Mouse (Mus musculus) hindbrain, postnatal 0 days (tissue): ENCODE results near the gene Grin2b. TPM values are rescaled to one million over a fixed set of nuclear protein-coding genes. Genes with fewer than 3 reads are reported as not detected.
A peak's percentile ranks its signal among the peaks of the same experiment; 100 is the strongest.

Source experiments
- ATAC-seq: fragments of 200-750 bp; cut with Nextera tagmentation; 2 replicates; pipeline ENCODE4 v1.8.0; 2017; ENCODE audit warnings: mild to moderate bottlenecking, moderate TSS enrichment, moderate library complexity
- DNase-seq: peaks from one replicate; pipeline ENCODE4 v3.0.0-alpha.2; 2015; ENCODE audit warnings: low spot score
- H3K27ac ChIP-seq: fragments of 300-500 bp; sonication (generic); 2 replicates; pipeline ENCODE4 v1.5.1; 2014; ENCODE audit warnings: mild to moderate bottlenecking
- H3K27me3 ChIP-seq: fragments of 300-500 bp; sonication (generic); 2 replicates; pipeline ENCODE4 v1.6.1; 2014; ENCODE audit warnings: low read length, mixed read lengths; ENCODE audit not compliant: insufficient read depth
- H3K36me3 ChIP-seq: fragments of 300-500 bp; sonication (generic); 2 replicates; pipeline ENCODE4 v1.6.1; 2014; ENCODE audit warnings: low read length, mixed read lengths; ENCODE audit not compliant: insufficient read depth
- H3K4me1 ChIP-seq: fragments of 300-500 bp; sonication (generic); 2 replicates; pipeline ENCODE4 v1.6.1; 2014; ENCODE audit warnings: antibody characterized with exemption, low read length, mixed read lengths; ENCODE audit not compliant: insufficient read depth
- H3K4me2 ChIP-seq: fragments of 300-500 bp; sonication (generic); 2 replicates; pipeline ENCODE4 v1.6.1; 2014; ENCODE audit warnings: low read depth, mild to moderate bottlenecking, low read length, moderate library complexity, mixed read lengths
- H3K4me3 ChIP-seq: fragments of 300-500 bp; sonication (generic); 2 replicates; pipeline ENCODE4 v1.5.1; 2014; ENCODE audit warnings: low read length
- H3K9ac ChIP-seq: fragments of 300-500 bp; sonication (generic); replicated peaks from 2 replicates; pipeline ENCODE4 v1.6.1; 2014; ENCODE audit warnings: mild to moderate bottlenecking, low read length, moderate library complexity, mixed read lengths
- H3K9me3 ChIP-seq: fragments of 300-500 bp; sonication (generic); 2 replicates; pipeline ENCODE4 v1.6.1; 2016; ENCODE audit warnings: low read length, mixed read lengths
- CTCF ChIP-seq: IDR thresholded peaks from 2 replicates; pipeline ENCODE4 v1.5.1; 2016; ENCODE audit warnings: antibody characterized with exemption, control low read depth, low read depth
- WGBS: fragments of 180-500 bp; shearing (Covaris S2); extraction: QIAGEN DNeasy Blood & Tissue Kit; methylation state at CpG from one replicate; pipeline ENCODE4 v1.1.7; 2014; 5-methylcytosine and 5-hydroxymethylcytosine counted together
- polyA plus RNA-seq: library from polyadenylated mRNA; unstranded; fragments of >200 nt; fragmentation: Nextera tagmentation; extraction: Ambion mirVana; gene quantifications from 2 replicates; pipeline ENCODE4 v1.2.1, GENCODE M21; 2015
- total RNA-seq: library from RNA; depleted of rRNA; stranded (reverse); fragments of >200 nt; gene quantifications from 2 replicates; pipeline ENCODE4 v1.2.3, GENCODE M21; 2014

Gene Grin2b
- total and polyA plus RNA-seq, 2 experiments from 2014 or later: 55.1 to 67.0 TPM

- Histone ChIP-seq H3K4me2 (no peak overlapping the region), H3K4me3 (no peak overlapping the region), H3K4me1 (peaks cover 13% of the 10 kb centered on the region), H3K27ac (no peak overlapping the region; the same call in 1 of the 2 replicates), H3K9me3 (no peaks in the 10 kb centered on the region), H3K9ac (no peak overlapping the region), H3K27me3 (no peaks in the 10 kb centered on the region), H3K36me3 (no peaks in the 10 kb centered on the region)
- TF ChIP-seq CTCF: no peak
- DNase-seq (no peak), ATAC-seq (no peak)
- 36% methylated on average over 5 of the region's 5 CpGs for WGBS
Observed at GRCm38 (mm10) chr6:135863965-135864364, 309.3 kb downstream of the Grin2b start.

- no peak overlapping the region for H3K9ac ChIP-seq
- no peaks in the 10 kb centered on the region for H3K36me3 ChIP-seq
- no peak overlapping the region for H3K4me3 ChIP-seq
- 0 out of 2 replicates have a peak overlapping the region, but pooled peaks have one; percentile 45 for H3K27ac ChIP-seq
- H3K9me3 ChIP-seq: no peaks in the 10 kb centered on the region
- no peaks in the 10 kb centered on the region for H3K27me3 ChIP-seq
- WGBS: 22% methylated on average over 8 of the region's 8 CpGs
- H3K4me2 ChIP-seq: peak overlapping the region; percentile 2; the same call in 1 of the 2 replicates
- TF ChIP-seq CTCF: no peak
- ATAC-seq (peak; percentile 88), DNase-seq (peak; percentile 75)
- H3K4me1 ChIP-seq: peaks cover 13% of the 10 kb centered on the region
Observed at GRCm38 (mm10) chr6:135859502-135859901, 313.8 kb downstream of the Grin2b start.

- Histone ChIP-seq H3K4me3 (no peak overlapping the region), H3K27ac (no peak overlapping the region), H3K9ac (no peak overlapping the region), H3K4me2 (no peak overlapping the region), H3K9me3 (no peaks in the 10 kb centered on the region), H3K27me3 (no peaks in the 10 kb centered on the region), H3K36me3 (no peaks in the 10 kb centered on the region), H3K4me1 (no peaks in the 10 kb centered on the region)
- TF ChIP-seq CTCF: no peak
- DNase-seq: no peak
- ATAC-seq: no peak
- 20% methylated on average over 8 of the region's 8 CpGs for WGBS
Observed at GRCm38 (mm10) chr6:135854173-135854591, 319.1 kb downstream of the Grin2b start.

GRCm38 (mm10) chr6:135843755-135844154 is 329.6 kb downstream of the Grin2b start:
- ATAC-seq: no peak
- no peaks in the 10 kb centered on the region for H3K27me3 ChIP-seq
- no peak overlapping the region for H3K4me3 ChIP-seq
- no peaks in the 10 kb centered on the region for H3K36me3 ChIP-seq
- no peaks in the 10 kb centered on the region for H3K9me3 ChIP-seq
- H3K4me1 ChIP-seq: no peaks in the 10 kb centered on the region
- WGBS: 81% methylated on average over 3 of the region's 3 CpGs
- H3K9ac ChIP-seq: no peak overlapping the region
- H3K27ac ChIP-seq: no peak overlapping the region
- no peak overlapping the region for H3K4me2 ChIP-seq
- no peak for TF ChIP-seq CTCF
- no peak for DNase-seq

GRCm38 (mm10) chr6:135836353-135836752 is 337.0 kb downstream of the Grin2b start:
- ATAC-seq (no peak), DNase-seq (no peak)
- Histone ChIP-seq H3K4me1 (no peaks in the 10 kb centered on the region), H3K9me3 (no peaks in the 10 kb centered on the region), H3K27ac (no peak overlapping the region), H3K4me3 (no peak overlapping the region), H3K4me2 (no peak overlapping the region), H3K27me3 (no peaks in the 10 kb centered on the region), H3K36me3 (no peaks in the 10 kb centered on the region), H3K9ac (no peak overlapping the region)
- no peak for TF ChIP-seq CTCF
- 91% methylated on average over 4 of the region's 4 CpGs for WGBS

GRCm38 (mm10) chr6:135833542-135833941 is 339.8 kb downstream of the Grin2b start:
- no peak for ATAC-seq
- peak; percentile 47 for TF ChIP-seq CTCF
- no peak overlapping the region for H3K4me3 ChIP-seq
- H3K4me2 ChIP-seq: no peak overlapping the region
- H3K9ac ChIP-seq: no peak overlapping the region
- H3K27ac ChIP-seq: no peak overlapping the region
- no peaks in the 10 kb centered on the region for H3K36me3 ChIP-seq
- no peaks in the 10 kb centered on the region for H3K27me3 ChIP-seq
- no peak for DNase-seq
- no peaks in the 10 kb centered on the region for H3K9me3 ChIP-seq
- no peaks in the 10 kb centered on the region for H3K4me1 ChIP-seq
- WGBS: 72% methylated on average over 5 of the region's 5 CpGs

GRCm38 (mm10) chr6:135832041-135832440 is 341.3 kb downstream of the Grin2b start:
- Histone ChIP-seq H3K9ac (no peak overlapping the region), H3K36me3 (no peaks in the 10 kb centered on the region), H3K4me1 (no peaks in the 10 kb centered on the region), H3K4me2 (no peak overlapping the region), H3K4me3 (no peak overlapping the region), H3K27me3 (no peaks in the 10 kb centered on the region), H3K9me3 (no peaks in the 10 kb centered on the region), H3K27ac (no peak overlapping the region)
- ATAC-seq (no peak), DNase-seq (no peak)
- no peak for TF ChIP-seq CTCF
- 77% methylated on average over 3 of the region's 3 CpGs for WGBS
